Mouse (Mus musculus) testis, adult 2 months (tissue): Measurements from ENCODE around the gene Hebp1.

Experiments used
- CTCF ChIP-seq: fragments of 200-500 bp; IDR thresholded peaks from 2 replicates; pipeline ENCODE4 v1.5.1; 2012; ENCODE audit warnings: low read depth, mild to moderate bottlenecking, inconsistent platforms, low read length, moderate library complexity; ENCODE audit not compliant: control insufficient read depth, insufficient read depth, insufficient replicate concordance
- POLR2A ChIP-seq: fragments of 200-500 bp; IDR thresholded peaks from 2 replicates; pipeline ENCODE4 v1.6.1; 2012; ENCODE audit warnings: low read depth, mild to moderate bottlenecking, inconsistent platforms, low read length, moderate library complexity; ENCODE audit not compliant: control insufficient read depth

DNA sequence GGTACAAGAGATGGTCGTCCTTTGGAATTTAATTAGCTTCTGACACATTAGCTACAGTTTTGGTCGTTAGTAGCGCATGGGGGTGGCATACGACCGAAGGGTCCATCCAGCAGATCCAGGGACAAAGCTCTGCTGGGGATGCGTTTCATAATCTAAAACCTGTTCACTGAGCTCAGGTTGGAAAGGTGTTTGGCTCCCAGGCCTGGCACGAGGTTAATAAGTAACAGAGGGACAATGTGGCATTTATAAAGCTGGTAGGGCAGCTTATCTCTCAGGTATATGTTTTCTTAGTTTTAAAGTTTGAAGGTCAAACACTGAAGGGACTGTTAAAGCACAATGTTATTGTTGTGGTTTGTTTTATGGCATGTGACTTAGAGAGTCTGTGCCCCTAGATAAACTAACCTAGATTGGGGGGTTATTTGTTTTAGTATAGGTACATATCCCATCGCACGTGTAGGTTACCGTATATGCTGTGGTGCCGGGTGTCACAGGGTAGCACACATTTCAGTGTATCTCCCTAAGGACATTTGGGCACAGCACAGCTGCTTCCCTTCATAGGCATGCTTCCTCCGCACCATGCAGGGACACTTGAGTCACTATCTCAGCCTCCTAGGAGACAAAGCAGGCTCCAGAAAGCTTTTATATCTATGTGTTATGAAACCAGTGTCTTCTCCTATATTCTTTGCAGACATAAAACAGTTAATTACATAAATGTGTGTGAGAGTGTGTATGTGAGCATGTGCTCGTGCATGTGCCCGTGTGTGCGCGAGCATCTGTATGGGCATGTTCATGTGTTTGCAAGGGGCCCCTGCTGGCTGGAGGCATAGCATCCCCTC is 2.5 kb upstream of the Hebp1 start:
- no peak for TF ChIP-seq POLR2A
- TF ChIP-seq CTCF, result no peak
